Mouse (Mus musculus) adrenal gland, adult 8-10 months (tissue): ENCODE results near the gene Kctd20. TPM values are rescaled to one million over a fixed set of nuclear protein-coding genes. Genes with fewer than 3 reads are reported as not detected.

Experiments
- DNase-seq: peaks from one replicate; pipeline ENCODE4 v3.0.0; 2022
- total RNA-seq, 4 experiments: library from RNA; stranded (reverse); gene quantifications; 2 replicates each; pipeline ENCODE4 v1.2.4; 2022

Gene Kctd20
- total RNA-seq, 4 experiments from 2014 or later = 42.6 to 51.5 (median 45.9) TPM

DNA sequence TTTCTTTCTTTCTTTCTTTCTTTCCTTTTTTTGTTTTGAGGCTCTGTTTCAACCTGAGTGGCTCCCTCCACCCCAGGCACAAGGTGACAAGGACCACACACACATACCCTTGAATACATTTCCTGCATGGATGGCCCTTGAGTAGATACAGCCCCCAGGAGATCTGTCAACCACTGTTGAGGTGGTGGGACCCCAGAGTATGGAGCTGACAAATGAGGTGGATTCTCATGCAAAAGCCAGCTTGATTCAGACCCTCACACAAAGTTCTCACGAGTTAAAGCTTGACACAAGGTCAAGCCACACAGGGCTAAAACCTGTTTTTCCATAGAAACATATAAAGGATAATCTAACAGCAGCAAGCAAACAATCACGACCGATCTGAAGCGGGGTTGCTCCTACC is 19.5 kb upstream of the Kctd20 start:
- DNase-seq = no peak

DNA sequence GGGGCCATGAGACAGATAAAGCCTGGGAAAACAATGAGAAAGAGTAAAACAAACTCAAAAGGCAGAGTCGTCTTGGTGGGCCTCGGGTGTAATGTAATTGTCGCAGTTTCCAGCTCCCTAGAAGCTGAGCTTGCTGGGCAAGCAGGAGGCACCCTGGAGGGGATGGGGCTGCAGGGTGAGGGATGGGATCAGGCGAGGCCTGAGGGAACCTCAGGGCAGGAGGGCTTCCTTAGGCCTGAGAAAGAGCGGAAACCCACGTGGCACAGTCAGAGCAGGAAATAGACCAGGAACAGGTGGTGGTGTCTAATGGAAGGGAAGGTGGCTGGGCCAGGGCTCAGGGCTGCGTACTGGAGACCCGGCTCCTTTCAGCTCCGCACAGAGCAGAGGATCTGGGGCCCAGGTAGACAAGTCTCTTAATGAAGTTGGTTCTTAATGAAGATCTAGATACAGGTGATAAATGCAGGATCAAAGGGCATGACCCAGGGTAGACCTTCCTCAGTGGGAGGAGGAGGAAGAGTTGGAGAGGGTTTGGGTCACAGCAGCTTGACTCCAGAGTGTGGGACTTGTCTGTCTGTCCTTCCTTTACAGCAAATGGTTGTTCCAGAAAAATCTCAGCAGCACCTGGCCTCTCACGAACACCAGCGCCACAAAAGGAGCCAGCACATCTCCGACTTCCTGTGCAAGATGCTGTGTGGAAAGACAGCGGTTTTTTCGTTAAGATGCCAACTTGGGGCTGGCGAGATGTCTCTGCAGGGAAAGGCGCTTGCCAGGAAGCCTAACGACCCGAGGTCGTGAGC is 17.4 kb upstream of the Kctd20 start:
- no peak for DNase-seq

DNA sequence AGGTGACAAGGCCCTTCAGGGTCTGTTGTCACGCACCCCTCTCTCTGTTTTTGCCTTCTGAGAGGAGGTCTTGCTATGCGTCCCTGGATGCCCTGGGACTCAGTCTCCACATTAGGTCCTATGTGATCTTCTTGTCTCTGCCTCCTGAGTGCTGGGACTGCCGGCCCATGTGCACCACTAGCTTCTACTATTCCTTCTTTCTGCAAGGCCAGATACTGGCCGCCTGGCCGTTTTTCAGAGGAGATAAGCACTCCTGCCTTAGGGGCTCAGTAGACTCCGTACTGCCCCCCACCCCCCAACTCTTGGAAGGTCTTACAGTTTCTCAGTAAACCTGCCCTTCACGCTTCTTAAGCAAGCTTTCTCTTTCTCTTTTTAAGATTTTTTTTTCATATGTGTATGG is 15.6 kb upstream of the Kctd20 start:
- DNase-seq = no peak

DNA sequence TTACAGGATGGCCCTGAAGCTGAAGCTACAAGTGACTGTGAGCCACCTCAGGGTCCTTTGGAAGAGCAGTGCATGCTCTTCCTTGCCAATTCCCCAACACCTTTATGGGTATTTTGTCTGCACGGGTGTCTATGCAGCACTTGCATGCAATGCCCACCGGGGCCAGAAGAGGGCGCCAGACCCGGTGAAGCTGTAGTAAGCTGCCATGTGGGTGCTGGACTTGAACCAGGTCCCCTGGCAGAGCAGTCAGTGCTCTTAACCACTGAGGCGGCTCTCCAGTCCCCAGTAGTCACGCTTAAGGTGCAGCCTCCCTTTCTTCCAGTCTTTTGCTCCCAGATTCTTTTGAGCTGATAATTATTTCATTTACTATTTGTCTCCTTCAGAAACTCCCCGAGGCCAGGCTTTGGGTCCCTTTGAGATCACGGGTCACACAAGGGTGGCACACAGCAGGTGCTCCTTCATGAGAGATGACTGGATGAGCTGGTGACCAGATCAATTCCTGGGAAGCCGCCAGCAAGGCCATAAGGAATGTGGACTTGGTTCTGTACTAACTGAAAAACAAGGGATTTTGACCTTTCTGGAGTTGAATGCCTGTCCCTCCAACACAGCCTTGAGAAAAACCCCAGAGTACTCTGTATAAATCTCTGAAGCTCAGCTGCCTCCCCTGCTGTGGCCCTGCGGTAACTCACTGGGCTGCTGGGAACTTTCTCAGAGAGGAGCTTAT is 15.0 kb upstream of the Kctd20 start:
- DNase-seq = no peak

DNA sequence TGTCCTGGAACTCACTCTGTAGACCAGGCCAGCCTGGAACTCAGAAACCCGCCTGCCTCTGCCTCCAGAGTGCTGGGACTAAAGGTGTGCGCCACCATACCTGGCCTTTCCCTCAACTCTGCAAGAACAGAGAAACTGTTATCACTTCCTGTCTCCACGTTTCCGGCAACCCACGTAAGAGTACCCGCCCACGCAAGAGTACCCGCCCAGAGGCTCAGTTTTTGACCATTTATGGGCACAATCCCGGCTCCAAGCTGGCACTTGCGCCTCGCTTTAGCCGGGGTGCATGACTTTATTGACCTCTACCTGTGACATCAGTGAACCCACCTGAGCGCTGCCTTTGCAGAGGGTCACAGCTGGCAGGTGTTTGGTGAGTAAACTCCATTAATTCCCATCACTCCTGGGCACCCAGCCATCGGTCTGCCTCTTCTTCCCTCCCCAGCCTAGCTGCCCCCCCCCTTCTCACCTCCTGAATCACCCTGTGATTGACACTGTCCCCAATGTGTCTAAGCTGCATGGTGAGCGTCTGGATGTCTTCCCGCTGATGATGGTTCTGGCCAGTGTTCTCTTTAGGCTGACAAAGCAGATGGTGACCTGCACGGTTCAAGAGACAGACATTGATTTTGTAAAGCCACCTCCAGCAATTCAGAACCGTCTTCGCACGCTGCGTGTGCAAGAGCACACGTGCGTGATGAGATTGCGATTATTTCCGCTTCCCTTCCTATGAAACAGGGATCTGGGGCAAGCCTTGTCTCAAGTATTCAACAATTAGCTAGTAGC is 10.8 kb upstream of the Kctd20 start:
- DNase-seq = no peak

DNA sequence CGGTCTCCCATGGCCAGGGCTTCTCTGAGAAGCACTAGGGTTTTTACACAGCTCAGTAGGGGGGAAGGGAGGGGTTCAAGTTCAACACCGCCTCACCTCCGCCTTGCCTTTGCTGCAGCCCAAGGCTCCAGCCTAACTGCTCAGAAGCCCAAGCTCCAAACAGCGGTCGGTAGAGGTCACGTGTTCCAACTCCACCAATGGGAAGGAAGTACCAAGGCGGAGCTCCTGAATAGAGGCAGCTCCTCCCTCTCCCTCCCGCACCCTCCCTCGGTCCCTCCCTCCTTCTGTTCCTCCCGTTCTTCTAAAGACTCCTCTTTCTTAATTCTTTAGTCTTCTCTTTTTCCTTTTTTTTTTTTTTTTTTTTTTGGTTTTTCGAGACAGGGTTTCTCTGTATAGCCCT is 9.6 kb upstream of the Kctd20 start:
- no peak for DNase-seq

DNA sequence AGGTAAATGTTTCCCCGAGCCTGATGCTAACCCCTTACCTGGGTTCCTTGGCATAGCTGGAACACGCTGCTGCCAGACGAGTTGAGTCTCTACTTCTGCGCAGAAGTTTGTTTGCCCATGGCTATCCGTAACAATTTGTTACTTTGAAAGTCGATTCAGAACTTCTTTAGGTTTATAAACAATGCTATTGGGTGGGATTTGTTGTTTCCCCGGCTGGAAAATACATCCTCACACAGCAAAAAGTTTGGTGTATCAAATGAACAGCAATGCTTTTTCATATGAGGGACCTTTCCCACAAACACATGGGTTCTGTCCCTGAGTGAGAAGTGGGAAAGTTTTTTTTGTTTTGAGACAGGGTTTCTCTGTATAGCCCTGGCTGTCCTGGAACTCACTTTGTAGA is 8.0 kb upstream of the Kctd20 start, which contains the start of gene Pxt1:
Pxt1 (minus strand) TSS at position 101 of the 400 bp plus-strand sequence.
- DNase-seq = no peak

DNA sequence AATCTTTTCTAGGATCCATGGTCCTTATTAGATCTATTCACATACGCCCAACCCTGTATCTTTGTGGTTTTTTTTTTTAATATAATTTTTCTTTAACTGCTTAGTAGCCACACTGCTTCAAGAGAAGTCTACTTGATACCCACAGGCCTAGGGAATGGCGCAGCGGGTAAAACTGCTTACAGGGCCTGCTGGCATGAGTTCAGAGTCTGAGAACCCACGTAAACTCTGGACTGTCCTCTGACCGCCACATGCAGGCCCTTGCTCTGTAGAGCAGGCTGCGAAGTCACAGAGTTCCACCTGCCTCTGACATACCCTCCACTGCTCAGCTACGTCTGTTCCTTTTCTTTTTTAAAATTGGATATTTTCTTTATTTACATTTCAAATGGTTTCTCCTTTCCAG is 7.3 kb upstream of the Kctd20 start:
- no peak for DNase-seq

DNA sequence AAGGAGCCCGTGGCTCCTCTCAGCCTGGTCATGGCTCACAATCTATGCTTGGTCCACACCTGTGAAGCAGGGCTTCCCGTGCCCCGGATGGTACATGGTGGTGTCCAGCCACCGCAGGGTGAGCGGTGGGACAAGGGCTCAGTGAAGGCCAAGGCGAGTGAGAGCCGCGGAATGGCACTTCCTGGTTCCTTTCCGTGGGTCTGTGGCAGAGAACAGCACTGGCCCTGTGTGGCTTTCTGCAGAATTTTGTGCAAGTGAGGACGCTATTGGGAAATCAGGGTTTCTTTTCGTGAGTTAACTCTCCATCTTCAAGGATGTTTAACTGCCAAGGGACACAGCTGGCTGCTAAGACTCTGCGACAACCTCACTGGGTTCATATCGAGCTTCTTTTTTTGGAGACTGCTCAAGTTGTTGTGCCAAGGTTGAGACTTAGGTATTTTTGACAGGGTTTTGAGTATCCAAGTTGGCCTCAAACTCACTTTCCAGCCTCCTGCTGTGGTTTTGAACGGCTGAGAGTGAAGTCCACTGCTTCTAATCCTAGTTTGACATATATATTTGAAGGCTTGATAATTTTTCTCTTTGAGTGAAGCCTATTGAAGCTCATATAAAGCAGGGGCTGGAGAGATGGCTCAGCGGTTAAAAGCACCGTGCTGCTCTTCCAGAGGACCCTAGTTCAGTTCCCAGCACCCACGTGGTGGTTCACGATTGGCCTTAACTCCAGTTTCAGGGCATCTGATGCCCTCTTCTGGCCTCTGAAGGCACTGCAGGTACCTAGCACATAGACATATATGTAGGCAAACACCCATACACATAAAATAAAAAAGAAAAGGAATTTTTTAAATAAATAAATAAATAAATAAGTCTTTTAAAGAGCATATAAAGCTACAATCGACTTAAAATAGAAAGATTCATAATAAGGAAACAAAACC is 4.5 kb upstream of the Kctd20 start:
- no peak for DNase-seq

DNA sequence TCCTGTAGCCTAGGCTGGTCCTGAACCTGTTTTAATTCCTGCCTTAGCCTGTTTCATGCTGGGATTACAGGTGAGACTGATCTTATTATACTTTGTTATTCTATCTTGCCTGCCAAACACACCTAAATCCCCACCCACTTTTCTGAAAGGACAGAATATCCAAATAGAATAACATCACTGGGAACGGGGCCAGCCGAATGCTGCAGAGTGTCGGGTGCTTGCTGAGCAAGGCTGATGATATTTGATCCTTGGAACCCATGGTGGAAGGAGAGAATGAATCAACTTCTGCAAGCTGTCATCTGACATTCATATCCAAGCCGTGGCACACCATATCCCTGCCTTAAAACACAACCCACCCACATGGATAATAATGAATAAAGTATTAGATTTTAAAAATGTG is 3.1 kb upstream of the Kctd20 start:
- DNase-seq = no peak

DNA sequence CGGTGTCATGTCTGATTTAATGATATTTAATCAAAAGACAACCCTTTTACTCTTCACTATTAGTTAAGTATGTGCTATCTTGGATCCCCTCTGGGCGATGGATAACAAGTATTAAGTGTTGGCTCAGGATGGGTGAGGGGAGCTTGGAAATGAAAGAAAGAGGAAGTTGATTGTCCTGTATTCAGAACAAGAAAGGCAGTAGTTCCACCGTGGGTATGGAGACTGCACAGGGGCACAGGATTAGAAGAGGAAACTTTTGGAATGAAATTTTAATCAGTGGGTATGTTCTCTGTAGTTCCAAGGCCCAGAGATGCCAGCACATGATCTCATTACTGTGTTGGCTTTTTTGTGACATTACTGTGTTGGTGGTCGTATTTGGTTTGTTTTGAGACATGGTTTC is 999 bp upstream of the Kctd20 start:
- DNase-seq = no peak

DNA sequence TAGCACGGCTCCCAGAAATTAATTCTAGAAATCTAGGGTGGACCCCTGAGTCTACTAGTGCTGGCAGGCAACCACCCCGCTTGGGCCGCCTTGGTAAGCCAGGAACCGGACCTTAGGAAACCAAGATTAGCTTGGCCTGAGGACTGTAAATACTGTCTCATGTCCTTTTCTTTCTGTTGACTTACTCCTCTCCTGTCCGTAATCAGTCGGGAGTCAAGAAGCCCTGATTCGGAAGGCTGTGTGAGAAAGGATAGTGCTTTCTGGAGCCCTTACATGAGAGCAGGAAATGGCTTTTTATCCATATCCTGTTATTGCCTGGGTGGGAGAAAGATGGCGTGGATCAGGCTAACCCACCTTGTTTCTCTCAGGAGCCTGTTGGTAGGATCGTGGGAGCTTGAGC is 1.5 kb downstream of the Kctd20 start:
- DNase-seq = no peak

DNA sequence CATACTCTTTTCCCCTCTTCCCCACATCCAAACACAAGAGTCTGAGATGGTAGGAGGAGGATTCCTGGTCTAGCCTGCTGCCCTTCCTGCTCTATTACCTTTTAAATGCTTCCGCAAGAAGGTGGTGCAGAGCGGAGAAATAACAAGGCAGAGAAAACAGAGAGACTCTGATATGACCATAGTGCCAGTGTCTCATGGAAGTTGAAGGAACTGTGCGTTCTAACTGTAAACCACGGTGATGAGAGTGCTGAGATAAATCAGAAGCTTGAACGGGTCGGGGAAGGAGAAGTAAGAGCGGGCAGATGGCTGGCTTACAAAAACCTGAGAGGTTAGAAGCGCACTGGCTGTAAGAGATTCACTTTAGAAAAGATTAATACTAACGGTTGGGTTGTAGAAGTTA is 2.7 kb downstream of the Kctd20 start:
- no peak for DNase-seq

DNA sequence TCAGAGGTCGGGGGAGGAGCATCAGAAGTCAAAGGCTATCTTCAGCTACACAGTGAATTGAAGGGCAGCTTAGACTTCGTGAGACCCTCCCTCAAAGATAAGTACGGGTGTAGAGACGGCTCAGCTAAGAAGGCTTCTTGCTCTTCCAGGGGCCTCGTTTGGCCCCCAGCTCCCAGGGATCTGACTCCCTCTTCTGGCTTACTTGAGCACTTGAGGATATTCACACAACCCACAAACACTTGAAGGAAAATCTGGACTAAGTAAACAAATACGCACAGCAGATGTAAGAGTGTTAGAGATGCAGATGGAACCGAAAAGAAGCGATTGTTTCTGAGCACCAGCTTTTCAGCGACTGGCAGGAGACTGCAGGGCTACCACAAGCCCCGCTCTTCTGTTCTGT is 8.8 kb downstream of the Kctd20 start:
- no peak for DNase-seq

DNA sequence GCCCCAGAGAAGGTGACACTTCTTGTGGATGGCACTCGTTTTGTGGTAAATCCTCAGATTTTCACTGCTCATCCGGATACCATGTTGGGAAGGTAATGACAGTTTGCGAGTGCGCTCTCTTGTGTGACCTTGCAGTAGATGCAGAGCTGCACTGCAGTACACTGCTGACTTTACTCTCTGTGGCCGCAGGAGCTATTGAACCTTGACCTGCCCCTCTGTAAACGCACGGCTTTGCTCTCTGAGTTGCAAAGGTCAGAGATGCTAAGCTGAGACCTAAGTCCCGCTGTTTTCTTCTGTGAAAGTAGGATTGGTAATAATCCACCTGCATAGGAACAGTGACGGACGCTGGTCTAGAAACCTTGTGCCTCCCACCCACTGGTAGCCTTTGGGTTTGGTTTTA is 9.8 kb downstream of the Kctd20 start:
- DNase-seq = no peak

DNA sequence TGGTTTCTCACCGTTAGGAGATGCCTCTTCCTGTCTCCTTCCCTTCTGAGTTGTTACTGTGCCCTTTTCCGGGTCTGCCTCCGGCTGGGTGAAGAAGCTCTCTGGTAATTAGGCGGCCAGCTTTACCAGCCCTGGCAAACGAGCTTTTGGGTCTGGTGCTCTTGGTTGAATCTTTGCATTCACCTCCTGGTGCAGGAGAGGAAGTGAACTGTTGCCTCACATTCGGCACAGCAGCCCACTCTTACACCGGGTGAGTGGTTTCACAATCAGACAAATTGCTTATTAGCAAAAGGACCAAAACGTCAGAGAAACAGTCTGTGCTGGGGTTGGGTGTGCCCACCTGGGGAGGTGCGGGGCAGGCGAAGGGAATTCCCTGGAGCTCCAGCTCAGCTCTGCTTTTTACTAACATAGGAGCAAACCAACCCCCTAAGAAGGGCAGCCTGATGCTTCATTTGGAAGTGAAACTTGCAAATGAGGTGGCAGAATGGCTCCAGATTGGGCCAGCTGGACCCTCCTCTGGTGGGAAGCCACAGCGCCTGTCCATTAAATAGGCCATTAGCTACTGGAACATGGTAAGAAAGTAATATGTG is 15.4 kb downstream of the Kctd20 start:
- no peak for DNase-seq

DNA sequence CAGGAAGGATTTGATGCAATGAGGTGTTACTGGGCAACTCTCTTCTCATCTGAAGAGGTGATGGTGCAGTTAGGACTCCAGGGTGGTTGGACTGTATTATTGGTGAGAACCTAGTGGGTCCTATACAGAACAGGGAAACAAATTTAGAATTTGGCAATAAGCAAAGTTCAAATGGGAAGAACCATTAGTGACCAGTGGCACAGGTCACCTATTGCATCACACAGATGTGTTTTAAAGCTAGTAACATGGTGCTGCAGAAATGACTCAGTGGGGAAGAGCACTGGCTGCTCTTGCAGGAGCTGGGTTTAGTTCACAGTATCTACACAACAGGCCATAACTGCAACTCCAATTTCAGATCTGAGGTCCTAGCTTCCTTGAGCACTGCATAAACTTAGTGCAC is 18.4 kb downstream of the Kctd20 start:
- DNase-seq = no peak

DNA sequence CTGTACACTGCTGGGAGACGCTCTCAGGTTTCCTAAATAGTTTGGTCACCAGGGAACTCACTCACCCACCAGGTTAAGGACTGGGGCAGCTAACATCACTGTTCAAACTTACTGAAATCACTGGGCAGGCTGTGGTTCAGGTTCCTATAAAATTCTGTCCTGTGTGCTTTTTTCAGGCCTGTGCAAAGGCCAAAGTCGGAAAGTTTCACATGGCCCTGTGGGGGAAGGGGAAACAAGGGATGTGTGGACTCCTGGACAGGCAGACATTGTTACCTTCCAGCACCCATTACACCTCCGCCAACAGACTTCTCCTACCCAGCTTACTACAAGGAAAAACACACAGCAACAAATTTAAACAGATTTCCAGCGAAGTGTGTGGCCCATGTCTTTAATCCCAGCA is 27.3 kb downstream of the Kctd20 start:
- no peak for DNase-seq

DNA sequence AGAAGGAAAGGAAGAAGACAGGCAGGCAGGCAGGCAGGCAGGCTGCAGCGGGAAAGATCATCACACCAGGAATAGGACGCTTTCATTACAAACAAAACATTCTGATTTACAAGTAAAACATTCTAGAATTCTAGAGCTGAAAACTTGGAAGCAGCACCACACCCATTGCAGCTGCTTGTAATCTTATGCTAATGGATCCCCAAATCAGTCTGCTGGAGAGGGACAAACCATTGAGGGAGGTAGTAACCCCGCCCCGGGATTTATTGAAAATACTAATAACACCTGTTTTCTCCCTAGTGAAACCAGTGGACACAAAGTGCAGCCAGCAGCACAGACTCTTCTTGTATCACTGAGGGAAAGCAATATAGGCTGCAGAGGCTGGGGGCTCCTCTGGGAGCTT is 29.3 kb downstream of the Kctd20 start:
- DNase-seq = no peak

DNA sequence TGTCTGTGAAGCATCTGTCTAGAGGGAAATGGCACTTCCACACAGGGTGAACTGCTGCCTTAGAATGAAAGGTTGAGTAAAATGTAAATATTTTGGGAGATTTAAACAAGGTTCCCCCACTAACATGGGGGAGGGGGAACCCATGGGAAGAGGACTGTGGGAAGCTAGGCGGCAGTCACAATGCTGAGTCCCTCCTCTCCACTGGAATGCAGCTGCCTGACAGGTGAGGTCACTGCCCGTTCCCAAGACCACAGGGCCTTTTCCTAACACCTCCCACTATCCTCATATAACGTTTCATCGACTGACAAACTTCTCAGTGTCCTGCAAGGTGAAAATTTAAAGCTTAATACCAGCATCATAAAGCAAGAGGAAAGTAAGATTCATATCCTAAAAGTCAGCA is 30.8 kb downstream of the Kctd20 start:
- no peak for DNase-seq

DNA sequence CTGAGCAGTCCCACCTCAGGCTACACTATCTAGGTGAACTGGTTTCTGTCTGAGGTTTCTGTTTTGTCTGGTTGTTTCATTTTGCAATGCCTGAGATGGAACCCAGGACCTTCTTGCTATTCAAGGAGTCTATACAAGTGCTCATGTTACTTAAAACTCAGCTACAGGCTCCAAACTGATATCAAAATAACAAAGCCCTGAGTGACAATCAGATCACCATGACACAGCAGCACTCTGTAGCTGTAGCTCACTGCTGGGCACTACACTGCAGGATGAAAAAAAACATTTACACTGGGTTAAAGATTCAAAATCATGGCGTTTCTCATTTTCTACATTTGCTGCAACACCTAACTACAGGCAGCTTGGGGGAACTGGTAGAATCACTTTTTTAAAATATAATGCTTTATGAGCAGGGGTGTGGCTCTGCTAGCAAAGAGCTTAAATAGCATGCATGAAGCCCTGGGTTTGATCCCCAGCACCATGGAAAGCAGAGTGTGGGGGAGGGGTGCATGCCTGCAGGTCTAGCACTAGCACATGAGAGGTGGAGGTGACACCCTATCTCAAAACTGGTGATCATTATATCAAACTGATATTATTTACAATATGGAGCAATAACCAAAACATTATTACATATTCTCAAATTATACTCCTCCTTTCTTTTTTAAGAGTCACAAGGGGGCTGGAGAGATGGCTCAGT is 33.1 kb downstream of the Kctd20 start:
- DNase-seq = no peak
